13 mouse cellular contexts compared by ENCODE assay signal in the genomic region with DNA sequence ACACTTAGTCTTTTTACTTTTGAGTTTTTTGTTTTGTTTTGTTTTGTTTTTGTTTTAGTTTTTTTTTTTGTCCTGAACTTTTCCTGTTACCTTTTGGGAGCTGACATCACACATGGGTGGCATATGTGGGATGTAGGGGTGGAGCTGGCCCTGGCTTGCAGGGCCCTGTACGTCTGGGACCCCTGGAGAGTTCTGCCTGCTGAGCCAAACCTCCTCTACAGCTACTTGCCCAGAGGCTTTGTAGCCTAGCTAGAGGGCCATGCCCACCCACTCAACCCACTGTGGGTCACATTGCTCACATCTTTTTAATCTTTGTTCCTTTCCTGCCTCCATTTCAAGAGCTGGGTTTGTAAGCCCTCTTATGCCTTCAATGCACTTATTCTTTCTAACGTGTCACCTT. TPM values are rescaled to one million over a fixed set of nuclear protein-coding genes. Genes with fewer than 3 reads are reported as not detected.
DNase-seq lines count a peak whose midpoint lies in the region; ATAC-seq and TF ChIP-seq lines count a peak whose summit lies in the region.
"Had no signal": no experiment of that assay in that cellular context is flagged by ENCODE, and none has a peak within 500 bp of the region (broad histone marks: within the 10 kb centered on the region; RNA-seq: fewer than 3 reads in every experiment).

No protein-coding gene starts in this region.

- H3K4me1 ChIP-seq in midbrain, embryonic 12.5 days, result peaks cover 30% of the 10 kb centered on the region
- peaks cover 20% of the 10 kb centered on the region for H3K4me1 ChIP-seq in midbrain, embryonic 11.5 days (ENCODE audit: control insufficient read depth, insufficient read depth, low read length)
- peaks cover 41% of the 10 kb centered on the region for H3K4me1 ChIP-seq in limb, embryonic 15.5 days

- H3K27ac ChIP-seq in gastrocnemius, adult 2 months, result peak overlapping the region; percentile 92
- peak overlapping the region; percentile 94 for H3K27ac ChIP-seq in midbrain, embryonic 12.5 days (replicated peaks)
- H3K27ac ChIP-seq in midbrain, embryonic 11.5 days (ENCODE audit: low read depth, low read length), result no peak overlapping the region
- H3K27ac ChIP-seq in limb, embryonic 15.5 days, result peak overlapping the region; percentile 96

- peaks cover 57% of the 10 kb centered on the region for H3K36me3 ChIP-seq in midbrain, embryonic 12.5 days
- peaks cover 23% of the 10 kb centered on the region for H3K36me3 ChIP-seq in midbrain, embryonic 11.5 days (ENCODE audit: control insufficient read depth, insufficient read depth, low read length)
- peaks cover 75% of the 10 kb centered on the region for H3K36me3 ChIP-seq in limb, embryonic 15.5 days

- DNase-seq in gastrocnemius, adult 2 months, result no peak
- DNase-seq in gastrocnemius, postnatal 25 days, result no peak
- no peak for DNase-seq in midbrain, embryonic 11.5 days (ENCODE audit: low spot score, missing footprints)
- DNase-seq in c-Kit-positive CD71-positive TER-119-positive erythroid progenitor cells, embryonic 14.5 days (ENCODE audit: low spot score), result no peak
- no peak for DNase-seq in layer of hippocampus, postnatal 25 days (ENCODE audit: extremely low spot score in 1 of 2, low spot score in 1 of 2)
- DNase-seq: gastrocnemius, postnatal 10 days; heart, postnatal 36 days; kidney, postnatal 36 days; lung, embryonic 14.5 days; thymus, postnatal 14 days had no signal

- H3K4me2 ChIP-seq in midbrain, embryonic 12.5 days (replicated peaks), result no peak overlapping the region
- H3K4me2 ChIP-seq in midbrain, embryonic 11.5 days, result no peak overlapping the region
- no peak overlapping the region for H3K4me2 ChIP-seq in limb, embryonic 15.5 days

- no peak for ATAC-seq in midbrain, embryonic 12.5 days (ENCODE audit: low FRiP score, low read depth)
- no peak for ATAC-seq in midbrain, embryonic 11.5 days (ENCODE audit: low FRiP score)
- no peak for ATAC-seq in limb, embryonic 15.5 days (ENCODE audit: insufficient number of reproducible peaks, low FRiP score, low TSS enrichment, low read depth)

- H3K4me3 ChIP-seq in gastrocnemius, adult 2 months, result no peak overlapping the region
- H3K4me3 ChIP-seq in midbrain, embryonic 12.5 days, result no peak overlapping the region
- no peak overlapping the region for H3K4me3 ChIP-seq in midbrain, embryonic 11.5 days (ENCODE audit: low read depth, low read length)
- no peak overlapping the region for H3K4me3 ChIP-seq in limb, embryonic 15.5 days

- H3K9me3 ChIP-seq in midbrain, embryonic 12.5 days, result no peaks in the 10 kb centered on the region
- H3K9me3 ChIP-seq in midbrain, embryonic 11.5 days (ENCODE audit: control insufficient read depth, low read length), result no peaks in the 10 kb centered on the region
- H3K9me3 ChIP-seq in limb, embryonic 15.5 days, result no peaks in the 10 kb centered on the region
- H3K9me3 ChIP-seq: forebrain, embryonic 10.5 days had no signal

- no peaks in the 10 kb centered on the region for H3K27me3 ChIP-seq in midbrain, embryonic 12.5 days
- no peaks in the 10 kb centered on the region for H3K27me3 ChIP-seq in midbrain, embryonic 11.5 days (ENCODE audit: control insufficient read depth, insufficient read depth, low read length)
- H3K27me3 ChIP-seq in limb, embryonic 15.5 days, result no peaks in the 10 kb centered on the region

- TF ChIP-seq CTCF in gastrocnemius, adult 2 months (IDR thresholded peaks at IDR 0.05), result no peak

- intact Hi-C loops in gastrocnemius, adult 2 months (cut with DNase I), result no loop called here

- no peak overlapping the region for H3K9ac ChIP-seq in midbrain, embryonic 12.5 days (replicated peaks)
- no peak overlapping the region; the same call in 1 of the 2 replicates for H3K9ac ChIP-seq in midbrain, embryonic 11.5 days (ENCODE audit: low read length)
- no peak overlapping the region for H3K9ac ChIP-seq in limb, embryonic 15.5 days

- WGBS in midbrain, embryonic 12.5 days, result 79% methylated on average over 2 of the region's 2 CpGs
- 84% methylated on average over 2 of the region's 2 CpGs for WGBS in midbrain, embryonic 11.5 days
- WGBS in limb, embryonic 15.5 days, result 56% methylated on average over 2 of the region's 2 CpGs

RNA-seq across cellular contexts. Expression of a gene that starts 1.6 kb away (rescaled TPM):
- total RNA-seq in gastrocnemius, adult 2 months (2021), result 1 to 10 TPM; 6.6 to 8.2 TPM
- 1 to 10 TPM; 7.4 to 8.6 TPM for total RNA-seq in gastrocnemius, postnatal 25 days (2021)
- 95.1 and 111 TPM in 2 replicates for polyA plus RNA-seq in midbrain, embryonic 12.5 days (2016; fragmentation: Nextera tagmentation; extraction: Ambion mirVana)
- 61.1 and 63.8 TPM in 2 replicates for polyA plus RNA-seq in midbrain, embryonic 11.5 days (2014; fragmentation: Nextera tagmentation; extraction: Ambion mirVana)
- 97.1 and 98.8 TPM in 2 replicates for polyA plus RNA-seq in limb, embryonic 15.5 days (2015; fragmentation: Nextera tagmentation; extraction: Ambion mirVana)
- total RNA-seq in layer of hippocampus, postnatal 25 days (2021), result 10 to 100 TPM; 47.0 to 50.4 TPM

RNA-seq across cellular contexts. Expression of a gene that starts 14.9 kb away (rescaled TPM):
- 100 to 1,000 TPM; 100 to 129 TPM for total RNA-seq in gastrocnemius, adult 2 months (2021)
- 100 to 1,000 TPM; 118 to 130 TPM for total RNA-seq in gastrocnemius, postnatal 25 days (2021)
- polyA plus RNA-seq in midbrain, embryonic 12.5 days (2016; fragmentation: Nextera tagmentation; extraction: Ambion mirVana), result 214 and 228 TPM in 2 replicates
- 256 and 276 TPM in 2 replicates for polyA plus RNA-seq in midbrain, embryonic 11.5 days (2014; fragmentation: Nextera tagmentation; extraction: Ambion mirVana)
- 692 and 762 TPM in 2 replicates for polyA plus RNA-seq in limb, embryonic 15.5 days (2015; fragmentation: Nextera tagmentation; extraction: Ambion mirVana)
- total RNA-seq in layer of hippocampus, postnatal 25 days (2021), result 100 to 1,000 TPM; 489 to 524 TPM

RNA-seq across cellular contexts. Expression of a gene that starts 27.0 kb away (rescaled TPM):
- total RNA-seq in gastrocnemius, adult 2 months (2021), result not detected
- under 1 TPM in 1 of 2 experiments, not detected in 1; 0.13 TPM for total RNA-seq in gastrocnemius, postnatal 25 days (2021)
- polyA plus RNA-seq in midbrain, embryonic 12.5 days (2016; fragmentation: Nextera tagmentation; extraction: Ambion mirVana), result 0.94 and 1.7 TPM in 2 replicates
- 0.57 and 0.70 TPM in 2 replicates for polyA plus RNA-seq in midbrain, embryonic 11.5 days (2014; fragmentation: Nextera tagmentation; extraction: Ambion mirVana)
- 22.1 and 22.8 TPM in 2 replicates for polyA plus RNA-seq in limb, embryonic 15.5 days (2015; fragmentation: Nextera tagmentation; extraction: Ambion mirVana)
- total RNA-seq in layer of hippocampus, postnatal 25 days (2021), result not detected
- total RNA-seq: heart, postnatal 36 days had no signal

RNA-seq across cellular contexts. Expression of a gene that starts 38.7 kb away (rescaled TPM):
- total RNA-seq in gastrocnemius, adult 2 months (2021), result under 1 TPM; 0.33 to 0.67 TPM
- total RNA-seq in gastrocnemius, postnatal 25 days (2021), result under 1 TPM; 0.33 to 0.80 TPM
- polyA plus RNA-seq in midbrain, embryonic 12.5 days (2016; fragmentation: Nextera tagmentation; extraction: Ambion mirVana), result 0.98 and 2.0 TPM in 2 replicates
- 1.1 and 1.6 TPM in 2 replicates for polyA plus RNA-seq in midbrain, embryonic 11.5 days (2014; fragmentation: Nextera tagmentation; extraction: Ambion mirVana)
- polyA plus RNA-seq in limb, embryonic 15.5 days (2015; fragmentation: Nextera tagmentation; extraction: Ambion mirVana), result 1.1 and 2.1 TPM in 2 replicates
- 1 to 10 TPM in 1 of 2 experiments, under 1 TPM in 1; 0.89 to 1.3 TPM for total RNA-seq in layer of hippocampus, postnatal 25 days (2021)

Comparison
In these comparisons a context has a peak if more than half of its experiments do, and no peak if none do; other contexts are left out.
1. RNA of a gene that starts 1.6 kb away (total RNA-seq): 47.0 to 50.4 TPM in layer of hippocampus, postnatal 25 days; 7.4 to 8.6 TPM in gastrocnemius, postnatal 25 days and 6.6 to 8.2 TPM in gastrocnemius, adult 2 months; every median in the first group is over 4 times any median in the second.